Mouse (Mus musculus): ENCODE measurements at regions not wholly inside any gene's neighbourhood (a gene's known extent, or its start where the extent isn't known, plus 50 kb on each side); places are given as distances from the start of the nearest gene placed in this dataset.

GRCm38 (mm10) chr8:113581098-113581497 lies 54.3 kb upstream of the Mon1b start:
- no peak for DNase-seq (ENCODE audit: low read depth, low spot score)

- DNase-seq (ENCODE audit: low read depth, low spot score) = no peak
These were observed 53.7 kb upstream of the Mon1b start for GRCm38 (mm10) chr8:113581704-113582103.

- DNase-seq (ENCODE audit: low read depth, low spot score) = peak; percentile 77
These were observed 53.0 kb upstream of the Mon1b start for GRCm38 (mm10) chr8:113582180-113582975.

- peak; percentile 19 for DNase-seq (ENCODE audit: low read depth, low spot score)
These were observed 51.6 kb upstream of the Mon1b start for GRCm38 (mm10) chr8:113583801-113584200.
